Mouse (Mus musculus) left cerebral cortex, postnatal 25 days (tissue): ENCODE data around the gene Mgarp. TPM values are rescaled to one million over a fixed set of nuclear protein-coding genes. Genes with fewer than 3 reads are reported as not detected.
"Not testable (repeated sequence)": the region's sequence is repeated elsewhere in the genome, so short reads cannot be mapped to it uniquely, and the experiment has no call there.

Experiments
- DNase-seq, 2 experiments: peaks; one replicate each; pipeline ENCODE4 v3.0.0; 2022; ENCODE audit warnings: low spot score in 2 of 2, mixed read lengths in 1 of 2
- intact Hi-C: fragments of 180-260 bp; cut with DNase I; formaldehyde crosslinking; loops from one replicate; pipeline ENCODE4 v1.15.1; 2025
- total RNA-seq, 2 experiments: library from RNA; stranded (reverse); gene quantifications; 2 replicates each; pipeline ENCODE4 v1.2.3; 2021

Gene Mgarp
- total RNA-seq, 2 experiments from 2014 or later, result not detected

DNA sequence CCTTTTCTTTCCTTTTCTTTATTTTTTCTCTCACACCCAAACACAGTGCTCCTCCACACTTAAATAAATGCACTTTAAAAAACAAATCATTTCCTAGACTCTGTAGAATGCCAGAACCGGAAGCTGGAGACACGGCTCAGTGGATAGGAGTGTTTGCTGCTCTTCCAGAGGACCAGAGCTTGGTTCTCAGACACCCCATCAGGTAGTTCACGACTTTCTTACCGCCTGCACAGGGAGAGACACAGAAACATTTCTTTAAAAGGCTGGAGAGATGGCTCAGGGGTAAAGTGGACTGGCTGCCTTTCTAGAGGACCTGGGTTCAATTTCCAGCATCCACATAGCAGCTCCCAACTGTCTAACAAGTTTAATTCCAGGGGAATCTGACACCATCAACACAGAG, 3.0 kb upstream of the Mgarp start:
- DNase-seq, result no peak
- intact Hi-C loops, result loop anchor here (10.0 kb wide), 1 partner anchor 845 kb away; no protein-coding TSS in a partner anchor

DNA sequence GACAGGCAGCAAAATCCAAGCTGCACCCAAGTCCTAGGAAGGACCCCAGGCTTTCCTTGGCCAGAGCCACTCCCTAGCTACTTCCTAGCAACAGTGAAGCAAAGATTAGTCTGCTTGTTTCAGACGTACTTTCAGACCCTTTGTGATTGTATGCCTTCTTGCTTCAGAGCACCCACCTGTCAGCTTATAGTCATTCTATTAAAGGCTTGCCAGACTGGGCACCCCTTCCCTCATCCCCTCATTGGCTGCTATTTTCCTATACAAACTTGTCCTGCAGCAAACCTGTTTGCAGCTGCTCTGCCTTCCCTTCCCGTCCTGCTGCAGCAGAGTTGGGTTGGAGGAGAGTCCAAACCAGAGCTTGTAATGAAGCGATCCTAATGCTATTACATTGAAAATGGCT, 2.1 kb upstream of the Mgarp start:
- intact Hi-C loops, result loop anchor here (10.0 kb wide), 1 partner anchor 846 kb away; no protein-coding TSS in a partner anchor

DNA sequence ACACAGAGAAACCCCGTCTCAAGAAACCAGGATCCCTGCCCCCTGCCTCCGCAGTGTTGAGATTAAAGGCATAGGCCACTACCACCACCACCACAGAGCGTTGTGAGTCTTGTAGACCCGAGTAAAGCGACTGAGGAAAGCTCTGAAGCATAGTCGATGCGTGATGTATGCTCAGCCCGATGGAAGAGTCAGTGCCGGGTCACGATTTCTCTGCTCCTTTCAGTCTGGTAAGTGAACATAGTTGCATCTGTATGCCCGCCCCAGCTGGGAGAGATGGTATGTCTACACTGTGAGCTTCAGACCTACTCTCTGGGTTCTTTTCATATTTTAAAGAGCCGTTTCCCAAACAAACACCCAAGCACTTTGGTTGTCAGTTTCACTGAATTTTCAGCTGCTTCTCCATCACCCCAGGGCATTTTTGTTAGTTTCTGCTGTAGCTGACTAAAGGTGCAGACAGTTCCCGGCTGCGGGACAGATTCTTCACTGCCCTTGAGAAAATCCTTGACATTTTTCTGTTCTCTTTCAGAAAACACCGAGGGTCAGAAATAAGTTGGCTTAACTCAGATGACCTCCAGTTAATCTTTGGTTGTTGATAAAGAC, 1.3 kb upstream of the Mgarp start:
- intact Hi-C loops, result loop anchor here (10.0 kb wide), 1 partner anchor 847 kb away; no protein-coding TSS in a partner anchor
- no peak for DNase-seq

More for the DNA sequence above, 2.1 kb upstream of the Mgarp start:
- DNase-seq, result no peak

DNA sequence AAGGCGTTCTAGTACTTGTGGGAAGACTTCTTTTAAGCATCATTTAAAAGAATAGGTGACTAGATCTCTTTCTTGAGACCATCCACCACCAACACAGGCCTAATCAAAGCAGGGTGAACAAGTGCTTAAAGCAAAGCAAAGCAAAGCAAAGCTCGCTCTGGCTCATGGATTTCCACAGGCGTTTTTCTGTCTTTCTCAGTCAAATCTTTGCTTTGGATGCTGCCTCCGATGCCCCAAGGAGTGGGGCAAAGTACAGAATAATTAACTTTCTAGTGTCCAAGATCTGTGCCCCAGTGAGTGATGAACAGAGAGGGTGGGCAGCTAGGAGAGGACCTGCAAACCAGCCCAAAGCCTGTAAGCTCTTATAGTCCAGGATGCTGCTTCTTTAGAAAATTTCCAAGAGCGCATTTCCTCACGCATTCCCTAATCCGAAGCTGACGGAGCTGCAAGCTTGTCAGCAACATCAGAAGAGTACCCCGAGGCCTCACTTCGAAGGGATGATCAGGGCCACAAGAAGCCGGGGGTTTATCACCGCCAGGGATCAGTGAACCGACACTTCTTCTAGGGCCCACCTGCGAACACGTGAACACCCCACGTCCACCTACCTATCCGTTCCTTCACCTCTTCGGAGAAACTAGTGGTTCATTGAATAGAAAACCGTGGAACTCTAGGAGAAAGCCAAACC, 935 bp downstream of the Mgarp start:
- intact Hi-C loops, result loop anchor here (10.0 kb wide), 1 partner anchor 849 kb away; no protein-coding TSS in a partner anchor
- no peak for DNase-seq

DNA sequence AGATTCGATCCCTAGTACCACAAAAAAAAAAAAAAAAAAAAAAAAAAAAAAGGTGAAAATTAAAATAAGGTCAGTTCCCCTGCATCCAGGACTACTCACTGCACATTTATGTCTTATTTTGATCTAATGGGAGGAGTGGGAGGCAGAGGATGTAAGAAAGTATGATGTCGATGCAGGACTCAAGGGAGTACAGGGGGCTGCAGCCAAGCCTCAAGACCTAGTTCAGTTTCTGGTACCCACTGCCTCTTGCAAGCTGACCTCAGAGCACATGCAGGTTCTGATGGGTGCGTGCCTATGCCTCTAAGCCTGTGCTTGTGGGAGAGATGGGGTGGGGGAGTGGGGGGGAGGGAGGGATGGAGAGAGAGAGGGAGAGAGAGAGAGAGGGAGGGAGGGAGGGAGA, 1.7 kb downstream of the Mgarp start:
- intact Hi-C loops, result loop anchor here (10.0 kb wide), 1 partner anchor 850 kb away; no protein-coding TSS in a partner anchor
- no peak for DNase-seq

DNA sequence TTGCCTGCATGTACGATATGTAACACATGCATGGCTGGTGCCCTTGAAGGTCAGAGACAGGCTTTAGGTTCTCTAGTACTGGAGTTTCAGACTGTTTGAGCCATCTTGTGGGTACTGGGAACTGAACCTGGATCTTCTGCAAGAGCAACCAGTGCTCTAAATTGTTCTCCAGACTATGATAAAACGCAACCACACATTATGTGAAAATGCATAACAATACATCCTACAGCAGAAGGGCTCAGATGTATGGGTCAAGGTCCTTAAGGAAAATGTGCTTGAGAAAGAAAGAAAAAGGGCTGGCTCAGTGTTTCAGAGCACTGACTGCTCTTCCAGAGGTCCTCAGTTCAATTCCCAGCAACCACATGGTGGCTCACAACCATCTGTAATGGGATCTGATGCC, 2.9 kb downstream of the Mgarp start:
- intact Hi-C loops, result loop anchor here (10.0 kb wide), 1 partner anchor 851 kb away; no protein-coding TSS in a partner anchor
- no peak for DNase-seq

DNA sequence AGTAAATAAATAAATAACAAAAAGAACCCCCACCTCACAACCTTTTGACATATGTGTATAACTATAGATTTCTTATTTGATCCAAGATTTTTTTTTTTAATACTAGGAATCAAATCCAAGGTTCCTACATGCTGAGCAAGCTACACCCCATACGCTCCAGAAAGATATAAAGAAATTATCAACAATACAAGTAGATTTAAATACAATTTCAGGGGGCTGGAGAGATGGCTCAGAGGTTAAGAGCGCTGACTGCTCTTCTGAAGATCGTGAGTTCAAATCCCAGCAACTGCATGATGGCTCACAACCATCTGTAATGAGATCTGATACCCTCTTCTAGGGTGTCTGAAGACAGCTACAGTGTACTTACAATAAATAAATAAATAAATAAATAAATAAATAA, 3.5 kb downstream of the Mgarp start:
- DNase-seq, result not testable (repeated sequence)
- intact Hi-C loops, result loop anchor here (10.0 kb wide), 1 partner anchor 852 kb away; no protein-coding TSS in a partner anchor

DNA sequence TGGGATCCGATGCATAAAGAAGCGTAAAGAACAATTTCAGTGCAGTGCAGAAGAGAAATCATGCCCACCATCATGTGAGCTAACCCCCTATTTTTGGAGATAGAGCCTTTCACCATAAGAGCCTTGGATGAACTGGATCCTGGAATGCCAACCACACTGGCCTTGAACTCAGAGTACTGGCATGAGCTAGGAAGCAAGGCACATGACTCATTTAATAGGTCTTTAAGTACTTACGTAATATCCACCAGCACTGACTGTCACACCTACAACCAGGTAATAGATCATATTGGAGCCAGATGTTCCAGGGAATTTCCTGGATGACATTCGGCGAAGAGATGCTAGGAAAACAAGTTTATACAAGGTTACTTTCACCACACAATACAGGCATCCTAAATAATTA, 4.9 kb downstream of the Mgarp start:
- DNase-seq, result no peak
- intact Hi-C loops, result loop anchor here (10.0 kb wide), 1 partner anchor 853 kb away; no protein-coding TSS in a partner anchor

DNA sequence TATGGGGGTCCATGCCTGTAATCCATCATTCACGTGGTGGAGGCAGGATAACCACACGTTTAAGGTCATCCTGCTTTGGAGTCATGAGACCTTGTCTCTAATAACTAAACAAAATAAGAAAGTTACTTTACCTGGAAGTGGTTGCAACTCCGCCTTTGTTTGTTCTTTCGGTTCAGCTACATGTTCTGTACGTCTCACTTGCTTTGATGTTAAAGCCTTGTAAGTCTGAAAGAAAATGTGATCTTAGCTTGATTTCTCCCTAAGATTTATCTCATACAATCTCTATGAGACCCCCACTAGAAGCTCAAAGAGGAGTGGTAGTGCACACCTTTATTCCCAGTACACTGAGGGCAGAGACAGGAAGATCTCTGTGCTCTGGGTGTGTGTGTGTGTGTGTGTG, 5.4 kb downstream of the Mgarp start:
- intact Hi-C loops, result loop anchor here (10.0 kb wide), 1 partner anchor 854 kb away; no protein-coding TSS in a partner anchor

DNA sequence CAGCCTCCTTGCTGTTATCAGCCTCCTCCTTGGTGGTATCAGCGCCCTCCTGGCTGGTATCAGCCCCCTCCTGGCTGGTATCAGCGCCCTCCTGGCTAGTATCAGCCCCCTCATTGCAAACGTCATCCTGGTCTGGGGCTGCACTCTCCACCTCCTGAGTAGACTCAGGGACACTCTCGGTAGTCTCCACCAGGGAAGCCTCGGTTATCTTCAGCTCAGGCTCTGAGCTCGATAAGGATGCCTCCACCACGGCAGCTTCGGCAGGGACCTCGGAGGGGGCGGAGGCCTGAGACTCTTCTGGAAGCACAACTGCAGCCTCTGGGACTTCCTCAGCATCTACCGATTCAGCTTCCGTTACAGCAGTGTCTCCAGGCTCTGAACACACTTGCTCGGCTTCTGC, 7.6 kb downstream of the Mgarp start:
- DNase-seq, result no peak
- intact Hi-C loops, result no loop called here

More for the DNA sequence above, 5.4 kb downstream of the Mgarp start:
- DNase-seq, result no peak

DNA sequence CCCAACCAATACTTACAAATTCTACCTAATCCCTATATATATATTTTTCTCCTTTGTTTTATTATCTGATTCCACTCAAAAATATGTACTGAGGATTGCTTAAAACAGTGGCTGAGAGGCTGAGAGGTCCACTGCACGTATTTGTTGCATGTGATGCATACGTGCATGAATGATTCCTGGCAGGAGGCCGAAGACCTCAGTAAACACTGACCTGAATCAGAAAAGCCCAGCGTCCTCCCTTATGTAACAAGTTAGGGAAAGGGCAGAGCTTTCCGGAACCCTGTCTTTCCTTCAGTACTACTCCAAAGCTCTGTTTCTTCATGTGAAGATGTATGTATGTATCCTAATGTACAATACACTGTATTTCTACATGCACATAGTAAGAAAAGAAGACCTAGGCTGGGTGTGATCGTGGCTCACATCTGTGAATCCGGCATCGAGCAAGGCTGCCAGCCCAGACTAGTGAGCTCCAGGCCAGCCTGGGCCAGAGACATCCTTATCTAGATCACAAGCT, 8.6 kb downstream of the Mgarp start:
- intact Hi-C loops, result no loop called here
- DNase-seq, result no peak

DNA sequence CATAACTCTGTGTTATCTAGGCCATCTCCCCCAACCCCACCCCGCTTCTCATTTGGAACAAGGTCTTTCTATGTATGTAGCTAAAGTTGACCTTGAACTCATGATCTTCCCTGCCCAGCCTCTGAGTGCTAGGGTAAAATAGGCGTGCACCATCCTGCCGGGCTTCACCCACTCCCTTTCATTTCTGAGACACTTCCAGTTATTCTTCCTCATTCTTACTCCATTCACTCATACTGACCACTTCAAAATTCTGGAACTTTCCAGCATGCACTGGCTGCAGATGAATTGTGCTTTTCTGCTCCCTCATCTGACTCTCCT, 9.4 kb downstream of the Mgarp start:
- no peak for DNase-seq
- intact Hi-C loops, result no loop called here

DNA sequence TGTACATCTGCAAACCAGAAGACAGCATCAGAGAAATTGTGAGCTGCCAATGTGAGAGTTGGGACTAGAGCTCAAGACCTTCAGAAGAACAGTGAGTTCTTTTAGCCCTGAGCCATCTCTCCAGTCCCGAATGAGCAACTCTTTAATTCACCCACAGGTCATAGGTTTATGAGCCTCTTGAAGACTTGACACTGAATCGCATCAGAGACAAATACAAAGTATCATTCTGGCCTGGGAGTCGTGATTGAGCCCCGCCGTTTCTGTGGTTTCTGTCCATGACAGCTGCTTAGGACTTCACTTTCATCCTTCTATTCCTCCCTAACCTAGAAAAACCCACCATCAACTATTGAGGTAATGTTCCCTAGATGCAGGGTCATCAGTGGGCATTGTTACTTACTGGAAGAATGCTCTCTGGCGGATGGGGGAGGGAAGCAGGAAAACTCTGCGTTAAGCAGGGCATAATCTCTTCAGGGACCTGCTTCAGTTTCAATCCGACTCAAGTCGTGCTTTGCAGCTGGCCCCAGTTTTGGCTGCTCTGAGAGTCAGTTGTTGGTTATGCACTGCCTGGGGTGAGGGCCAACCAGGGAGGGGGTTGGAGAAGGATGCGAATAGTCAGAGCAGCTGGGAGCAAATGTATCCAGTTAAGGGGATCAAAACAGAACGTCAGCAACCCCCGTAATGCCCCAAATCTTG, 10.0 kb downstream of the Mgarp start:
- intact Hi-C loops, result no loop called here

DNA sequence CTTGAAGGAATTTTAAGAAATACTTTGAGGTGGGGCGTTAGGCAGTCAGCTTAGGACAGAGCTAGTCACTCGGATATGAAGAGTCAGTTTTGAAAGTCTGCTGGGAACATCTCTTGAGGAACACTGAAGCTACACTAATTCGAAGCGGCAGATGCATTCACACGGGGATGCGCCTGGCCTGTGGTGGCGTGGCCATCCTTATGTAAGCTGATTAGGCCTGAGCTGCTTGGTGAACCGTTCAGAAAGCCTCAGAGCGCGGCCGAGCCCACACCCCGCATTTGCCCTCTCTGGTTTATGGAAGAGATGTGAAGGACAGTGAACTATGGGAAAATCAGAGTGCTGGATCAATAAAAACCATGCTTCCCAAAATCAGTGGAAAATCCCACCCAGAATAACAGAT, 13.1 kb downstream of the Mgarp start:
- DNase-seq, result no peak
- intact Hi-C loops, result no loop called here

More for the DNA sequence above, 10.0 kb downstream of the Mgarp start:
- no peak for DNase-seq

DNA sequence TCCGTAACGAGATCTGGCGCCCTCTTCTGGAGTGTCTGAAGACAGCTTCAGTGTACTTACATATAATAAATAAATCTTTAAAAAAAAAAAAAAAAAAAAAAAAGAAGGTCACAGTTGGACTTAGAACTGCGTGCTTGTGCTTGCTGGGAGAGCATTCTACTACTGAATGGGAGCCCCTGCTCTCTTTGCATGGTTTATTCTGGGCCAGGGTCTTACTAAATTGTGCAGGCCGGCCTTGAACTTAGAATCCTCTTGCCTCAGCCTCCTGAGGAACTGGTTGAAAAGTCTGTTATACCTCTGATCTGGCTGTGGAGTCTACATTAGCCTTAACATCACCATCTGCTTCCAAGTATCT, 15.9 kb downstream of the Mgarp start:
- intact Hi-C loops, result no loop called here
- DNase-seq, result no peak

DNA sequence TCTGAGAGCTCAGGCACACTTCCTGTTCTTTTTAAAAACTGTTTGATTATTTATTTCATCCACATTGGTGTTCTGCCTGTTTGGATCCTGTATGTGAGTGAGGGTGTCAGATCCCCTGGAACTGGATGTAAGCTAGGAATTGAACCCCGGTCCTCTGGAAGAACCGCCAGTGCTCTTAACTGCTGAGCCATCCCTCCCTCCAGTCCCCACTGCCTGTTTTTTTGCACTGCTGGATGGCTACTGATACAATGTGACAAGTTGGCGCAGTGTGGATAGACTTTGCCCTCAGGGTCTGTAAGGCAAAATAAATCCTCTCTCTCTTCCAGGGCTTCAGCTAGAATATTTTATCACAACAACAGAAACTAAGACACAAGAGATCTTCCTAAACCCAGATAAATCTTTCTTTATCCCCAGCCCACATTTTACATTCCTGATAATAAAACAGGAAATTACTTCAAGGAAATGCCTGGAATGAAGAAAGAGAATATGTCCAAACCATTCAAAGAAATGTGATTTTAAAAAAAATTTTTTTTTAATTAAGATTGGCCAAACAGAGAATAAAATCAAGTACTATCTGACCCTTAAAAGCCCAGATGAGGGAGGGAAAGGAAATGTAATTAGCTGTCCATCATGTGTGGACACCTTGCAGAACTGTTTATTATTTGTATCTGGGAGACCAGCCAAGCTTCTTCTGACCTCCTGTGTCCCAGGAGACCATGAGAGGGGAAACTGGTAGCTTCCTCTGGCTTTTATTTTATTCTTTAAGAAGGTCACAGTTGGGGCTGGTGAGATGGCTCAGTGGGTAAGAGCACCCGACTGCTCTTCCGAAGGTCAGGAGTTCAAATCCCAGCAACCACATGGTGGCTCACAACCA, 16.5 kb downstream of the Mgarp start:
- no peak for DNase-seq
- intact Hi-C loops, result no loop called here

DNA sequence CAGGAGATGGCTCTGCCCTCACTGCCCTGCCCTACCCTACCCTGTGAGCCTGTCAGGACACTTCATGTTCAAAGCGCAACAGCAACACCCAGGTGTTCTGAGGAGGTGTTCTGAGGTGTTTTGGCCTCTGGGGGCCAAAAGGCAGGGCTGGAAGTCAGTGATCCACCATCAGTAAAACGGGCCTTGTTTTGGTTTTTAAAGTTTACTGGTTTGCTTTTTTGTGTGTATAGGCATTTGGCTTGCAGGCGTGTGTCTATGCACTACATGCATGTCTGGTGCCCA, 17.9 kb downstream of the Mgarp start:
- intact Hi-C loops, result no loop called here
- DNase-seq, result no peak

DNA sequence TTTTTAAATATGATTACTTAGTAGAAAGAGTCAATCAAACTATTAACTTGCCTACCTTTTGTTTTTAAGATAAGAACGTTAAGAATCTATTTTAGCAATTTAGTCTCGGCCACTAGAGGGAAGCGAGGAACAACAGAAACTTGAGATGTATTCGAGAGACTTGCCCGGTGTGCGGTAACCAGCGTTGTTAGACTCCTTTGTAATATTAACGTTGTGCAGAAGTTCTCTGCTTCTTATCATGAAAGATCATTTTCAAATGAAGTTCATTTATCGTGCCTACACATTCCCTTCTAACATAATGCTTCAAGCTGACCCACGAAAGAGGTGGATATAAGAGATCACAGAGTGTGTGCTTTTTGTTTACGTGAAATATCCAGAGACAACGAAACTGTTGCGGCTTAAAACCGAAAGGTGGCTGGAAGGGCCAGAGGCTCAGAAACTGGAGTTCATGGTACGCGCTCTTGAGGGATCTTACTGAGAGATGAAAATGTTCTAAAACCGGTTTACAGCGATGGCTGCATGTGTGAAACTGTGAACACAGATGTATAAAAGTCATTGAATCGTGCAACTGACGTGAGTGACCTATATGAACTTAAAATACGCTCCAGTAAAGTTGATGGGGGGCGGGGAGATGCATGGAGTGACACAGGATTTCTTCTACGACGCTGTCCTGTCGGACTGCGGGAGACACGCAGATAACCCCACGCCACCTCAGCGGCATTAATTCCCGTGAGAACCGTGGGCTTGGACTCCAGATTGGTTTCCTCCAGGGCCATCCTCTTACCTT, 18.5 kb downstream of the Mgarp start:
- intact Hi-C loops, result no loop called here

More for the DNA sequence above, 18.5 kb downstream of the Mgarp start:
- peak in 1 of 2 experiments; percentile 32 for DNase-seq
